Comparison of ENCODE assay signal across 13 mouse cellular contexts in the genomic region with DNA sequence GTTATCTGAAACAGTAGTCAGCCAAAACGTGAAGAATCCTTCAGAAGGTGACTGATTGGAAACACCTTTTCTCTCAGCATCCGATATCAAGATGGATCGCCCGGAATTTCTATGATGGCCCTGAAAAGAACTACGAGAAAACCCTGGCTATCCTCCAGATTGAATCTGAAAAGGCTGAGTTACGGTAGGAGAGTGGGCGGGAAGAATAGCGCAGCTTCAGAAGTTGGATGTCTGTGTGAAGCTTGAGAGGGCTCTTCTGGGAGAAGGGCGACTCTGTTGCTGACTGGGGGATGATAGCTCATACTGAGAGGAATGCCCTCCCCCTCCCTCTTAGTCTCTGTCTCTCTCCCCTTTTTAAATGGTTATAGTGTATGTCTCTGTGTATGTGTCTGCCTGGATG.
"Had no signal": no experiment of that assay in that cellular context is flagged by ENCODE, and none has a peak within 500 bp of the region (broad histone marks: within the 10 kb centered on the region; RNA-seq: fewer than 3 reads in every experiment).

No protein-coding gene starts in this region.

- DNase-seq: kidney, adult 2 months; kidney, postnatal 25 days; liver, embryonic 13.5 days; lung, adult 2 months; lung, postnatal 14 days; lung, postnatal 4 days; midbrain, embryonic 14.5 days; thymus, adult 2 months; thymus, postnatal 14 days; thymus, postnatal 4 days had no signal

- H3K4me1 ChIP-seq: liver, embryonic 13.5 days had no signal

- H3K9me3 ChIP-seq: liver, embryonic 13.5 days had no signal

- H3K9ac ChIP-seq: liver, embryonic 13.5 days had no signal

- H3K27me3 ChIP-seq: liver, embryonic 13.5 days had no signal

- H3K27ac ChIP-seq: kidney, postnatal 0 days; liver, embryonic 13.5 days had no signal

- H3K4me2 ChIP-seq: liver, embryonic 13.5 days; midbrain, embryonic 11.5 days had no signal

- ATAC-seq: intestine, postnatal 0 days had no signal

- H3K4me3 ChIP-seq: liver, embryonic 13.5 days had no signal
